Mouse (Mus musculus) intestine, postnatal 0 days (tissue): ENCODE data around the gene Rab38. TPM values are rescaled to one million over a fixed set of nuclear protein-coding genes. Genes with fewer than 3 reads are reported as not detected.

ENCODE experiments used
- ATAC-seq: fragments of 200-750 bp; cut with Nextera tagmentation; 2 replicates; pipeline ENCODE4 v1.8.0; 2017; ENCODE audit warnings: mild to moderate bottlenecking, moderate TSS enrichment, moderate library complexity
- H3K27ac ChIP-seq: fragments of 300-500 bp; sonication (generic); 2 replicates; pipeline ENCODE4 v1.5.1; 2014; ENCODE audit warnings: mild to moderate bottlenecking, low read depth, low read length, moderate library complexity
- H3K27me3 ChIP-seq: fragments of 300-500 bp; sonication (generic); replicated peaks from 2 replicates; pipeline ENCODE4 v1.6.1; 2014; ENCODE audit warnings: low read length, mixed read lengths; ENCODE audit not compliant: control insufficient read depth, insufficient read depth
- H3K36me3 ChIP-seq: fragments of 300-500 bp; sonication (generic); 2 replicates; pipeline ENCODE4 v1.6.1; 2014; ENCODE audit warnings: mild to moderate bottlenecking, moderate library complexity; ENCODE audit not compliant: control insufficient read depth, insufficient read depth
- H3K4me1 ChIP-seq: fragments of 300-500 bp; sonication (generic); replicated peaks from 2 replicates; pipeline ENCODE4 v1.6.1; 2014; ENCODE audit warnings: antibody characterized with exemption, low read length, mixed read lengths; ENCODE audit not compliant: control insufficient read depth, insufficient read depth
- H3K4me2 ChIP-seq: fragments of 300-500 bp; sonication (generic); replicated peaks from 2 replicates; pipeline ENCODE4 v1.6.1; 2014; ENCODE audit warnings: low read depth, mild to moderate bottlenecking, moderate library complexity
- H3K4me3 ChIP-seq: fragments of 300-500 bp; sonication (generic); 2 replicates; pipeline ENCODE4 v1.5.1; 2014; ENCODE audit warnings: low read depth, low read length
- H3K9ac ChIP-seq: fragments of 300-500 bp; sonication (generic); 2 replicates; pipeline ENCODE4 v1.6.1; 2014; ENCODE audit warnings: mild to moderate bottlenecking, low read depth, low read length
- H3K9me3 ChIP-seq: fragments of 300-500 bp; sonication (generic); 2 replicates; pipeline ENCODE4 v1.6.1; 2016; ENCODE audit warnings: mixed run types; ENCODE audit not compliant: control insufficient read depth
- CTCF ChIP-seq: sonication (generic); IDR thresholded peaks from 2 replicates; pipeline ENCODE4 v1.5.1; 2016; ENCODE audit warnings: low read depth, mild to moderate bottlenecking, control low read depth, antibody characterized with exemption, moderate library complexity
- WGBS: fragments of 180-500 bp; shearing (Covaris S2); extraction: QIAGEN DNeasy Blood & Tissue Kit; methylation state at CpG from one replicate; pipeline ENCODE4 v1.1.7; 2014; 5-methylcytosine and 5-hydroxymethylcytosine counted together
- polyA plus RNA-seq: library from polyadenylated mRNA; unstranded; fragments of >200 nt; fragmentation: Nextera tagmentation; extraction: Ambion mirVana; gene quantifications from 2 replicates; pipeline ENCODE4 v1.2.1, GENCODE M21; 2015

Rab38 gene
- polyA plus RNA-seq, 1 experiment from 2014 or later, result 2.7 TPM

DNA sequence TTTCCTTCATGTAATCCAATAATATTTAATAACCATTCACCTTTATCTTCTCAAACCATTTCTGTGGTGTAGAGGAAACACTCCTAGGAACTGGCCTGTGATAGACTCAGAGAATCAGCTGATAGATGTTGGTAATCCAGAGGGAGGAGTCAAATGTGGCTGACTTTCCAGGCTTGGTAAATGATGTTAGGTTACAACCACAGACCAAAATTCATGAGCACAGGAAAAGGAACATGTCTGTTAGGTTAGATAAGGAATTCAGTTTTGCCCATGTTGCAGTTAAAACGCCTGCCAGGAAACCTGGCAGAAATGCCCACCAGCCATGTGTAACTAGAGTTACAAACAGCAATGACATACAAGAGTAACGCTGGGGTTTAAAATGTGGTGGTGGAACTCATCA lies 6.2 kb upstream of the Rab38 start:
- no peak overlapping the region for H3K27ac ChIP-seq
- no peaks in the 10 kb centered on the region for H3K4me1 ChIP-seq
- H3K9ac ChIP-seq, result no peak overlapping the region
- H3K4me2 ChIP-seq, result no peak overlapping the region
- no peaks in the 10 kb centered on the region for H3K36me3 ChIP-seq
- 70% methylated on average over 2 of the region's 2 CpGs for WGBS
- no peak overlapping the region for H3K4me3 ChIP-seq
- ATAC-seq, result no peak
- TF ChIP-seq CTCF, result no peak
- H3K9me3 ChIP-seq, result no peaks in the 10 kb centered on the region
- H3K27me3 ChIP-seq, result no peaks in the 10 kb centered on the region

DNA sequence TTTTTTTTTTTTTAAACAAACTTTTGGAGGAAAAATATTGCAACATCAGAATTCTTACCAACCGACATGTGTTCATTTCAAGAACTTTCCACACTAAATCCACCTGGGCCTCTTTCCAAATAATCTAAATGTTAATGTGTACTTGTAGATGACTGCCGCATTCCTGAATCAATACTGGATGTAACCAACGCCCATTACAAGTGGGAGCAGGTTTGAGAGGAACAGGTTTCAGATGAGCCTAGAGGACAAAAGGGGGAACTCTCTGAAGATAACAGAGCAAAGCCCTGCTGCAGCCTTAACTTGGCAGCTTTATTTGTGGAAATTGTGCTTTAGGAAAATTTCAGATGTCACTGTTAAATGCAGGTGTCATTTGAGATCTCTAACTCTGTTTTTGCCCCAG lies 4.3 kb upstream of the Rab38 start:
- Histone ChIP-seq H3K27me3 (no peaks in the 10 kb centered on the region), H3K4me2 (no peak overlapping the region), H3K27ac (no peak overlapping the region), H3K9ac (no peak overlapping the region), H3K9me3 (no peaks in the 10 kb centered on the region), H3K36me3 (no peaks in the 10 kb centered on the region), H3K4me3 (no peak overlapping the region), H3K4me1 (peaks cover 1% of the 10 kb centered on the region; the same call in 1 of the 2 replicates)
- TF ChIP-seq CTCF, result no peak
- WGBS, result 37% methylated on average over 3 of the region's 3 CpGs
- no peak for ATAC-seq

DNA sequence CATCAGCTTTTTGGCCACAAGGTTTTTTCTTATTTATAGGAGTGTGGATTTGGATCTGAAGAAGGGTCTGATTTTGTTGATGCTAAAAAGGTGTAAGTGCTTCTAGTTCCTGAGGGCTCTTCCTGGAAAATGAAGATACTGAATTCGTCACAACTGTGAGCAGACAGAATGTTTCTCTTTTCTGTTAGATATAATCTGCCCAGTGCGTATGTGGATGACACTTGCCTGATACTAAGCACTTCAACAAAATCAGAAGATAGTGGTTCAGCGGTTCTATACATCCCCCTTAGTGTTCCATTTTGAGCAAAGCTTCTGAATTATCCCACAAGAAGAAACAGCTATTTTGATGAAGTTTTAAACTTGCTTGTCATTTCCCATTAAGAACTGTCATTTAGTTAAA lies 2.6 kb upstream of the Rab38 start:
- H3K9me3 ChIP-seq, result no peaks in the 10 kb centered on the region
- H3K4me2 ChIP-seq, result no peak overlapping the region
- no peak overlapping the region for H3K27ac ChIP-seq
- H3K36me3 ChIP-seq, result no peaks in the 10 kb centered on the region
- 86% methylated on average over 3 of the region's 3 CpGs for WGBS
- no peak overlapping the region for H3K4me3 ChIP-seq
- H3K4me1 ChIP-seq, result peaks cover 3% of the 10 kb centered on the region; the same call in 1 of the 2 replicates
- H3K27me3 ChIP-seq, result no peaks in the 10 kb centered on the region
- H3K9ac ChIP-seq, result no peak overlapping the region
- no peak for TF ChIP-seq CTCF
- no peak for ATAC-seq

DNA sequence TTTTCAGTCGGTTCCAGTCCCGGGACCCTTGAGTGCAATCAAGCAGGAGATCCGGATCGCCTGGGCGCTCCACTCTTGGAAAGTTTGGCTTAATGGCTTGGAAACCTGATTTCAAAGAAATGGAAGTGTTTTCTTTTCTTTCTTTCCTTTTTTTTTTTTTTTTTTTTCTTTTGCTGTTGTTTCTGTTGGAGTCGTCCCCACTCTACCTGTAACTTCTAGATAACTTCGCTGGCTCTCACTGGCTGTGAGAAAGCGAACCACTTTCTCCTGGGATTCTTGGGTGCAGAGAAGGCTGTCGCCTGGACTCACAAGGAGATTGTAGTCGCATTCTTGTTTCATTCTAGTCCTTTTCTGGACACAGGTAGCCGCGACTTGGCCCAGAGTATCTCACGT lies 615 bp downstream of the Rab38 start:
- Histone ChIP-seq H3K9me3 (no peaks in the 10 kb centered on the region), H3K4me2 (peak overlapping the region; percentile 92), H3K27ac (no peak overlapping the region), H3K4me1 (peaks cover 3% of the 10 kb centered on the region; the same call in 1 of the 2 replicates), H3K27me3 (no peaks in the 10 kb centered on the region), H3K4me3 (peak overlapping the region; percentile 50), H3K36me3 (no peaks in the 10 kb centered on the region), H3K9ac (no peak overlapping the region)
- ATAC-seq, result no peak
- WGBS, result 9% methylated on average over 13 of the region's 13 CpGs
- no peak for TF ChIP-seq CTCF

DNA sequence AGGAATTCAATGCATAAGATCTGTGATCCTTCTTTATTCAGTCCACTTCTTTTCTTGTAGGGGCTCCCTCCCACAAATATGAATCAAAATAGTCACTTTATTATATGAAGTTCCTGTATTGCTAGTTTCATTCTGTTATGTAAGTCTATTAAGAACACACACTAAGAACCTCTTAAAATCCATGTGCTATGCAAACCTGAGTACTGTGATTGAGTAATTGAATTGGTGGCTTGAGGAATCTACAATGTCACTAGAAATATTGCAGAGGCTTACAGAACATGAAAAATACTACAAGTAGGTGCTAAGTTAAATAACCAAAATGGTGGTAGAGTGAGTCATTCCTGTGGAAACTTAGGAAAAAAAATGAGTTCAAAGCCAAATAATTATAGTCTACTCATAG lies 10.2 kb downstream of the Rab38 start:
- Histone ChIP-seq H3K27ac (no peak overlapping the region), H3K4me1 (no peaks in the 10 kb centered on the region), H3K4me2 (no peak overlapping the region), H3K27me3 (no peaks in the 10 kb centered on the region), H3K4me3 (no peak overlapping the region), H3K9ac (no peak overlapping the region), H3K36me3 (no peaks in the 10 kb centered on the region), H3K9me3 (no peaks in the 10 kb centered on the region)
- no peak for TF ChIP-seq CTCF
- ATAC-seq, result no peak

DNA sequence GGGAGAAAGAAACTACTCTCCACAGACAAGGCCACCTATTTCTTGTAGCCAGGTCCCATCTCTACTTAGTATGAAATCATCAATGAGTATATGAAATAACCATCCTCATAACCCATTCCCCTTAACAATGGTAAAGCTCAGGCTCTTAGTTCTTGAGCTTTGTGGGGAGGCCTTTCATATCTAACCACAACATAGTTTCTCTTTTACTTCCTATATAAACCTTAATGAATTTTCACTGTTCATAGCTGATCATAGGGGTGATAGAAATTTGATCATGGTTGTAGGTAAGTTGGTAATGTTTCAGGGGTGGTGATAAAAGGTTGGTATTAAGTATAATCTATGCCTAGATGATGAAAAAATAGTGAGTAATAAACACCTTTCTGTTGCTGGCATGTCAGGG lies 12.6 kb downstream of the Rab38 start:
- Histone ChIP-seq H3K9ac (no peak overlapping the region), H3K4me3 (no peak overlapping the region), H3K36me3 (no peaks in the 10 kb centered on the region), H3K4me2 (no peak overlapping the region), H3K27me3 (no peaks in the 10 kb centered on the region), H3K27ac (no peak overlapping the region), H3K9me3 (no peaks in the 10 kb centered on the region), H3K4me1 (no peaks in the 10 kb centered on the region)
- no peak for ATAC-seq
- no peak for TF ChIP-seq CTCF

DNA sequence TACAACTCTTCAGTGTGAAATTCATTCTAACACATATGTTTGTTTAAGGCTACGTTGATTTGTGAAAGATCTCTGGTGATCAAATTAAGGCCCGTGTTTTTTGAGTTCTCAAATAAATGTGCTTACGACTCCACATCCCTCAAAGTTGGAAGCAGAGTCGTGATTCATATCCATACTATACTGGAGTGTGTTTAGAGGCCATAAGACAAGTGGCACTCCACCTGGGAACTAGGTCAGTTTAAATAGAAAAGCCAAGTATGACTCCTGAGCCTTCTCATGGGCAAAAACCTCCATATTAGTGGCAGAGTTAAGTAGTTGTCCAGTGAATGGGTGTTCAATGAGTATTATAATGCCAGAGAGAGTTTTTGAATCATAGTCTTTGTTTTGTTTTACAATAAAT lies 13.4 kb downstream of the Rab38 start:
- no peaks in the 10 kb centered on the region for H3K27me3 ChIP-seq
- H3K27ac ChIP-seq, result no peak overlapping the region
- H3K4me2 ChIP-seq, result no peak overlapping the region

More for the DNA sequence above, 13.4 kb downstream of the Rab38 start:
- ATAC-seq, result no peak
- no peaks in the 10 kb centered on the region for H3K9me3 ChIP-seq
- TF ChIP-seq CTCF, result no peak
- H3K4me3 ChIP-seq, result no peak overlapping the region
- WGBS, result 80% methylated on average over 4 of the region's 4 CpGs
- no peaks in the 10 kb centered on the region for H3K36me3 ChIP-seq
- no peak overlapping the region for H3K9ac ChIP-seq
- no peaks in the 10 kb centered on the region for H3K4me1 ChIP-seq
